Mouse (Mus musculus) bone marrow macrophage, adult 2 months (primary cell): ENCODE results near the gene Upb1. TPM values are rescaled to one million over a fixed set of nuclear protein-coding genes. Genes with fewer than 3 reads are reported as not detected.
"Not testable (repeated sequence)": the region's sequence is repeated elsewhere in the genome, so short reads cannot be mapped to it uniquely, and the experiment has no call there.

Experiments
- H3K27ac ChIP-seq: 2 replicates; pipeline ENCODE4 v1.5.1; 2012; ENCODE audit warnings: low read depth, low read length; ENCODE audit not compliant: insufficient read depth
- H3K4me1 ChIP-seq: 2 replicates; pipeline ENCODE4 v1.6.1; 2012; ENCODE audit warnings: low read length; ENCODE audit not compliant: control insufficient read depth, insufficient read depth
- H3K4me3 ChIP-seq: 2 replicates; pipeline ENCODE4 v1.5.1; 2012; ENCODE audit warnings: mild to moderate bottlenecking, low read length, moderate library complexity; ENCODE audit not compliant: insufficient read depth
- CTCF ChIP-seq: IDR thresholded peaks from 2 replicates; pipeline ENCODE4 v1.5.1; 2012; ENCODE audit warnings: low read depth, mild to moderate bottlenecking, low read length, moderate library complexity
- POLR2A ChIP-seq: IDR thresholded peaks from 2 replicates; pipeline ENCODE4 v1.6.1; 2012; ENCODE audit warnings: mild to moderate bottlenecking, low read depth, low read length, borderline replicate concordance
- polyA plus RNA-seq: library from polyadenylated mRNA; stranded (reverse); fragments of >200 nt; gene quantifications from 2 replicates; pipeline ENCODE4 v1.2.4, GENCODE M21; 2012; ENCODE audit not compliant: missing spikeins, insufficient read depth, insufficient read length

The Upb1 gene
- polyA plus RNA-seq, 1 experiment = not detected

GRCm38 (mm10) chr10:75451036-75451786, 50.3 kb downstream of the Upb1 start:
- Histone ChIP-seq H3K27ac (no peak overlapping the region), H3K4me3 (no peak overlapping the region)

GRCm38 (mm10) chr10:75456061-75456831, 55.3 kb downstream of the Upb1 start:
- not testable (repeated sequence) for H3K27ac ChIP-seq, H3K4me1 ChIP-seq, H3K4me3 ChIP-seq

More at GRCm38 (mm10) chr10:75451036-75451786, 50.3 kb downstream of the Upb1 start:
- H3K4me1 ChIP-seq = peaks cover 2% of the 10 kb centered on the region; the same call in 1 of the 2 replicates
- TF ChIP-seq POLR2A (no peak), CTCF (no peak)

DNA sequence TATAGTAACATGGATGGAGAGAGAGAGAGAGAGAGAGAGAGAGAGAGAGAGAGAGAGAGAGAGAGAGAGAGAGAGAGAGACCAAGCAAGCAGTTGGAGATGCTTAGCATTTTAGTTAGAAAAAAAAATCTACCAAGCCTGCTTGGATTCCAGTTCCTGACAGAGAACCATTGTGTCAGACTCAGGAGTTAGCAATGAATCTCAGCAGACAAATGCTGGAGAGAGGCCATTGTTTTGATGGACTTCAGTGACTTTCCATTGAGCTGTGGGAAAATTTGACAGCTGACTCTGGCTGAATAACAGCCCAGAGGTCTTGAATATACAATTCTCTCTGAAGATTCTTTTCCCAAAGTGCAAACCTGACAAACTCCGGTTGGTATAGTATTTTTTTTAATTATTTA, 56.9 kb downstream of the Upb1 start:
- TF ChIP-seq POLR2A = no peak
- no peak for TF ChIP-seq CTCF
- Histone ChIP-seq H3K4me3 (no peak overlapping the region), H3K4me1 (no peaks in the 10 kb centered on the region), H3K27ac (no peak overlapping the region)

DNA sequence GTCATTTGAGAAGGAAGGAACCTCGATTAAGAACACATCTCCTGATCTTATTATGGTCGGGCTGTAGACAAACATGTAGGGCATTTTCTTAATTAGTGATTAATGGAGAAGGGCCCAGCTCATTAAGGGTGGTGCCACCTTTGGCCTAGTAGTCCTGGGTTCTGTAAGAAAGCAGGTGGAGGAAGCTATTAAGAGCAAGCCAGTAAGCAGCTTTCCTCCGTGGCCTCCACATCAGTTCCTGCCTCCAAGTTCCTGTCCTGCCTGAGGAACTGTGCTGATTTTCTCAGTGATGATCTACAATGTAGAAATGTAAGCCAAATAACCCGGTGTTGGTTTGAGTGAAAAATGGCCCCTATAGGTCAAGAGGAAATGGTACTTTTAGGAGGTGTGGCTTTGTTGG, 57.4 kb downstream of the Upb1 start:
- TF ChIP-seq CTCF (no peak), POLR2A (no peak)
- Histone ChIP-seq H3K4me3 (no peak overlapping the region), H3K4me1 (no peaks in the 10 kb centered on the region), H3K27ac (no peak overlapping the region)

GRCm38 (mm10) chr10:75462728-75463127, 61.8 kb downstream of the Upb1 start:
- Histone ChIP-seq H3K4me1 (no peaks in the 10 kb centered on the region; the same call in 1 of the 2 replicates), H3K4me3 (no peak overlapping the region)
- no peak for TF ChIP-seq CTCF
- no peak for TF ChIP-seq POLR2A

GRCm38 (mm10) chr10:75465781-75466550, 65.1 kb downstream of the Upb1 start:
- TF ChIP-seq POLR2A (no peak), CTCF (no peak)
- no peak overlapping the region for H3K27ac ChIP-seq
- no peaks in the 10 kb centered on the region; the same call in 1 of the 2 replicates for H3K4me1 ChIP-seq
- no peak overlapping the region for H3K4me3 ChIP-seq

More at GRCm38 (mm10) chr10:75462728-75463127, 61.8 kb downstream of the Upb1 start:
- H3K27ac ChIP-seq = no peak overlapping the region

DNA sequence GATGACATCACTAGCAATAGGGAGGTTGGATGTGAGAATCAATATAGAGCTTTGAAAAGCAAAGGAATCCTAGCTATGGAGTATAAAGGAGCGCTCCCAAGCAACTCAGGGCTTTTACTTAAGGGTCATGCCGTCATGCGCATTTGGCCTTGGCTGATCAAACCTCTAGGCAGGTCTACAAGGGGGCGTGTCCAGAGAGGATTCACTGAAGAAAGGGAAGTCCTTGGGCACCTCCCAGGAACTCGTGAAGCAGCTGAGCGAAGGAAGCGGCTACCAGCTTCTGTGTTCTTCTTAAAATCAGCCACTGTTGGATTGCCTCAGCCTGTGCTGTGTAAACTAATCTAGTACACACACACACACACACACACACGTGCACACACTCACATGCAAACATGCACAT, 72.5 kb downstream of the Upb1 start:
- no peak overlapping the region for H3K27ac ChIP-seq
- no peak for TF ChIP-seq CTCF
- no peak for TF ChIP-seq POLR2A
- peaks cover 8% of the 10 kb centered on the region for H3K4me1 ChIP-seq
- no peak overlapping the region for H3K4me3 ChIP-seq

- Histone ChIP-seq H3K27ac (no peak overlapping the region), H3K4me3 (no peak overlapping the region), H3K4me1 (peaks cover 8% of the 10 kb centered on the region)
- no peak for TF ChIP-seq POLR2A
- no peak for TF ChIP-seq CTCF
Observed at GRCm38 (mm10) chr10:75474571-75474970, 73.7 kb downstream of the Upb1 start.

- not testable (repeated sequence) for H3K4me3 ChIP-seq, H3K27ac ChIP-seq, H3K4me1 ChIP-seq
Observed at GRCm38 (mm10) chr10:75475139-75475850, 74.4 kb downstream of the Upb1 start.
